Mouse (Mus musculus): ENCODE measurements at regions not wholly inside any gene's neighbourhood (a gene's known extent, or its start where the extent isn't known, plus 50 kb on each side); places are given as distances from the start of the nearest gene placed in this dataset.

DNA sequence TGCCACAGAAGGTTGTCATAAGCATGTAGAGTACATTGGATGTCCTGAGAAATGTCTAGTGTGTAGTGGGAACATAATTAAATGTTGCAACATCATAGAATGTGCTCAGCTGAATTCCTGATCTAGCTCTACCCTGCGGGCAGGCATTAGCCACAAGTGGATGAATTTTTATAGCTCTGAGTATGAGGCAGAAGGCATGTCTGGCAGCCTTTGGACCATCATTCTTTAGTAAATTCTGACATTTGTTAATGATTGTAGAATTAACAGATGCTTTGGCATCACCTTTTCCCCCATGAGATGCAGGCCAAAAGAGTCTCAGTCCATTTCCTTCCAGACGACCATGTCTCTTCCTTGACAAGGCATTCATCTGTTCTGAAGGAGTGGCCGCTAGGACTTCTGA is 630.0 kb downstream of the Tmem182 start:
- TF ChIP-seq CTCF (IDR thresholded peaks at IDR 0.05; ENCODE audit: low read depth) (no peak), EP300 (IDR thresholded peaks at IDR 0.05; ENCODE audit: low read depth) (no peak)
